Comparison of ENCODE assay signal across 22 mouse cellular contexts in genomic region chr17:75107879-75108278, GRCm38 (mm10).
DNase-seq lines count a peak whose midpoint lies in the region; ATAC-seq lines count a peak whose summit lies in the region.
"Had no signal": no experiment of that assay in that cellular context is flagged by ENCODE, and none has a peak within 500 bp of the region (broad histone marks: within the 10 kb centered on the region; RNA-seq: fewer than 3 reads in every experiment).

No protein-coding gene starts in this region.

- peak; percentile 65 for ATAC-seq in forebrain, embryonic 13.5 days
- ATAC-seq in forebrain, embryonic 12.5 days (ENCODE audit: low FRiP score) = no peak; the same call in 1 of the 2 replicates
- 0 out of 2 replicates have a peak, but pooled peaks have one; percentile 17 for ATAC-seq in hindbrain, embryonic 14.5 days (ENCODE audit: low FRiP score)
- ATAC-seq in hindbrain, embryonic 11.5 days (ENCODE audit: low FRiP score) = no peak
- peak; percentile 61; the same call in 1 of the 2 replicates for ATAC-seq in neural tube, embryonic 15.5 days (ENCODE audit: low FRiP score)
- ATAC-seq: inflammation-experienced regulatory T-cells, adult 6 months had no signal

- DNase-seq in hindbrain, embryonic 14.5 days (ENCODE audit: low spot score) = no peak
- no peak for DNase-seq in hindbrain, embryonic 11.5 days (ENCODE audit: low spot score)
- peak; percentile 87 for DNase-seq in A20 (ENCODE audit: low read depth, low spot score)
- no peak for DNase-seq in thymus, postnatal 0 days (ENCODE audit: low spot score)
- no peak for DNase-seq in frontal cortex, adult 2 months (ENCODE audit: extremely low spot score in 1 of 2, low spot score in 1 of 2)
- DNase-seq: adrenal gland, postnatal 14 days; cerebellum, adult 8-10 months; cerebellum, postnatal 36 days; gastrocnemius, postnatal 25 days; heart, adult 18-20 months; kidney, adult 9 months; liver; lung, postnatal 36 days; thymus, postnatal 14 days had no signal

- H3K9me3 ChIP-seq in forebrain, embryonic 13.5 days (replicated peaks) = no peaks in the 10 kb centered on the region
- H3K9me3 ChIP-seq in forebrain, embryonic 12.5 days = no peaks in the 10 kb centered on the region
- no peaks in the 10 kb centered on the region for H3K9me3 ChIP-seq in hindbrain, embryonic 14.5 days (ENCODE audit: control insufficient read depth, low read length)
- no peaks in the 10 kb centered on the region for H3K9me3 ChIP-seq in hindbrain, embryonic 11.5 days (ENCODE audit: control insufficient read depth, low read length)
- no peaks in the 10 kb centered on the region for H3K9me3 ChIP-seq in neural tube, embryonic 15.5 days (replicated peaks)
- H3K9me3 ChIP-seq: limb, embryonic 10.5 days; liver, embryonic 15.5 days; lung, embryonic 15.5 days had no signal

- no peak overlapping the region for H3K4me3 ChIP-seq in forebrain, embryonic 13.5 days
- H3K4me3 ChIP-seq in forebrain, embryonic 12.5 days (replicated peaks) = no peak overlapping the region
- no peak overlapping the region for H3K4me3 ChIP-seq in hindbrain, embryonic 14.5 days (replicated peaks; ENCODE audit: low read length)
- no peak overlapping the region for H3K4me3 ChIP-seq in hindbrain, embryonic 11.5 days (ENCODE audit: low read depth, low read length)
- no peak overlapping the region for H3K4me3 ChIP-seq in neural tube, embryonic 15.5 days (replicated peaks)
- H3K4me3 ChIP-seq: left cerebral cortex, adult 2 months; limb, embryonic 10.5 days; liver, embryonic 15.5 days; lung, embryonic 15.5 days had no signal

- no peaks in the 10 kb centered on the region for H3K27me3 ChIP-seq in forebrain, embryonic 13.5 days
- no peaks in the 10 kb centered on the region for H3K27me3 ChIP-seq in forebrain, embryonic 12.5 days
- no peaks in the 10 kb centered on the region for H3K27me3 ChIP-seq in hindbrain, embryonic 14.5 days (ENCODE audit: control insufficient read depth, insufficient read depth, low read length)
- H3K27me3 ChIP-seq in hindbrain, embryonic 11.5 days (ENCODE audit: control insufficient read depth, insufficient read depth, low read length) = no peaks in the 10 kb centered on the region
- H3K27me3 ChIP-seq in neural tube, embryonic 15.5 days (replicated peaks) = no peaks in the 10 kb centered on the region
- H3K27me3 ChIP-seq: liver, embryonic 15.5 days; lung, embryonic 15.5 days had no signal

- H3K9ac ChIP-seq in forebrain, embryonic 13.5 days = no peak overlapping the region
- no peak overlapping the region for H3K9ac ChIP-seq in forebrain, embryonic 12.5 days
- H3K9ac ChIP-seq in hindbrain, embryonic 14.5 days = no peak overlapping the region
- H3K9ac ChIP-seq in hindbrain, embryonic 11.5 days (ENCODE audit: low read depth, low read length) = no peak overlapping the region
- H3K9ac ChIP-seq in neural tube, embryonic 15.5 days (replicated peaks) = no peak overlapping the region
- H3K9ac ChIP-seq: liver, embryonic 15.5 days; lung, embryonic 15.5 days had no signal

- no peaks in the 10 kb centered on the region for H3K36me3 ChIP-seq in forebrain, embryonic 13.5 days (ENCODE audit: poor library complexity, severe bottlenecking)
- H3K36me3 ChIP-seq in forebrain, embryonic 12.5 days (replicated peaks) = no peaks in the 10 kb centered on the region
- H3K36me3 ChIP-seq in hindbrain, embryonic 14.5 days (replicated peaks; ENCODE audit: control insufficient read depth, insufficient read depth) = no peaks in the 10 kb centered on the region
- H3K36me3 ChIP-seq in hindbrain, embryonic 11.5 days (ENCODE audit: control insufficient read depth, insufficient read depth, low read length) = no peaks in the 10 kb centered on the region
- no peaks in the 10 kb centered on the region for H3K36me3 ChIP-seq in neural tube, embryonic 15.5 days
- H3K36me3 ChIP-seq: limb, embryonic 10.5 days; liver, embryonic 15.5 days; lung, embryonic 15.5 days had no signal

- WGBS in forebrain, embryonic 13.5 days = 23% methylated on average over 5 of the region's 5 CpGs
- 35% methylated on average over 5 of the region's 5 CpGs for WGBS in forebrain, embryonic 12.5 days
- WGBS in hindbrain, embryonic 14.5 days = 47% methylated on average over 5 of the region's 5 CpGs
- 69% methylated on average over 5 of the region's 5 CpGs for WGBS in hindbrain, embryonic 11.5 days
- whole genome bisulfite sequencing in neural tube, embryonic 15.5 days = 22% methylated on average over 5 of the region's 5 CpGs

- H3K4me2 ChIP-seq in forebrain, embryonic 13.5 days = peak overlapping the region; percentile 18; the same call in 1 of the 2 replicates
- no peak overlapping the region for H3K4me2 ChIP-seq in forebrain, embryonic 12.5 days
- H3K4me2 ChIP-seq in hindbrain, embryonic 14.5 days (replicated peaks) = no peak overlapping the region
- no peak overlapping the region for H3K4me2 ChIP-seq in hindbrain, embryonic 11.5 days (replicated peaks; ENCODE audit: low read depth, low read length)
- H3K4me2 ChIP-seq in neural tube, embryonic 15.5 days = peak overlapping the region; percentile 15; the same call in 1 of the 2 replicates
- H3K4me2 ChIP-seq: liver, embryonic 15.5 days; lung, embryonic 15.5 days had no signal

- peaks cover 10% of the 10 kb centered on the region; the same call in 1 of the 2 replicates for H3K4me1 ChIP-seq in forebrain, embryonic 13.5 days
- no peaks in the 10 kb centered on the region; the same call in 1 of the 2 replicates for H3K4me1 ChIP-seq in forebrain, embryonic 12.5 days
- H3K4me1 ChIP-seq in hindbrain, embryonic 14.5 days (replicated peaks; ENCODE audit: control insufficient read depth, insufficient read depth, low read length) = no peaks in the 10 kb centered on the region
- H3K4me1 ChIP-seq in hindbrain, embryonic 11.5 days (replicated peaks; ENCODE audit: control insufficient read depth, insufficient read depth, low read length) = no peaks in the 10 kb centered on the region
- peaks cover 4% of the 10 kb centered on the region; the same call in 1 of the 2 replicates for H3K4me1 ChIP-seq in neural tube, embryonic 15.5 days
- H3K4me1 ChIP-seq: liver, embryonic 15.5 days had no signal

- H3K27ac ChIP-seq in forebrain, embryonic 13.5 days = no peak overlapping the region
- H3K27ac ChIP-seq in forebrain, embryonic 12.5 days = no peak overlapping the region
- no peak overlapping the region for H3K27ac ChIP-seq in hindbrain, embryonic 14.5 days
- H3K27ac ChIP-seq in hindbrain, embryonic 11.5 days (ENCODE audit: low read depth, low read length) = no peak overlapping the region
- no peak overlapping the region for H3K27ac ChIP-seq in neural tube, embryonic 15.5 days (replicated peaks)
- H3K27ac ChIP-seq: left cerebral cortex, adult 2 months; limb, embryonic 10.5 days; liver, embryonic 15.5 days had no signal

Comparison
In these comparisons a context has a peak if more than half of its experiments do, and no peak if none do; other contexts are left out.
1. ATAC-seq: peak in forebrain, embryonic 13.5 days (single experiment), hindbrain, embryonic 14.5 days (single experiment) and neural tube, embryonic 15.5 days (single experiment); none in forebrain, embryonic 12.5 days (single experiment) and hindbrain, embryonic 11.5 days (single experiment).
2. H3K4me2 ChIP-seq: peak in forebrain, embryonic 13.5 days (single experiment) and neural tube, embryonic 15.5 days (single experiment); none in forebrain, embryonic 12.5 days (single experiment), hindbrain, embryonic 14.5 days (single experiment) and hindbrain, embryonic 11.5 days (single experiment).